ENCODE assay signal across 22 mouse cellular contexts in the genomic region with DNA sequence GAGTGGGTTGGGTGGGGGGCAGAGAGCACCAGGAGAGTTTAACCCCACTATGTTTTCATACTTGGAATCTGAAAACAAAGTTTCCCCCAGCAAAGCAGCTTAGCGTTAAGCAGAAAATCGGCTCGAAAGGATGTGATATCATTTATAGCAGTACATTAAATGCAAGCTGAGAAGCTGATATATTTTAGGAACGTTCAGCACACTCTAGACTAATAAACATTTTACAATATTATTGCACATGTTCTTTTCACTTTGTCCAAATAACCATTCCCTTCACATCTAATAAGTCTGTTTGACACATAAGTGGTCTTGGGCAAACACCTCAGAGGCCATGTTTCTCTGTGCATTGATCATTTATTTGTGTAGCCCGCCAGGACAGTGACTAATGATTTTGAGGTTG. TPM values are rescaled to one million over a fixed set of nuclear protein-coding genes. Genes with fewer than 3 reads are reported as not detected.
"Had no signal": no experiment of that assay in that cellular context is flagged by ENCODE, and none has a peak within 500 bp of the region (broad histone marks: within the 10 kb centered on the region; RNA-seq: fewer than 3 reads in every experiment).

No protein-coding gene starts in this region.

- H3K9ac ChIP-seq: liver, embryonic 14.5 days; lung, embryonic 15.5 days; midbrain, embryonic 13.5 days; midbrain, embryonic 15.5 days; neural tube, embryonic 12.5 days had no signal

- ATAC-seq: lung, postnatal 0 days; midbrain, embryonic 13.5 days; midbrain, embryonic 15.5 days had no signal

- H3K27me3 ChIP-seq: lung, embryonic 15.5 days; midbrain, embryonic 15.5 days; neural tube, embryonic 12.5 days had no signal

- H3K4me3 ChIP-seq: lung, embryonic 15.5 days; midbrain, embryonic 10.5 days; midbrain, embryonic 13.5 days; midbrain, embryonic 15.5 days; neural tube, embryonic 12.5 days had no signal

- H3K4me2 ChIP-seq: lung, embryonic 15.5 days; midbrain, embryonic 13.5 days; midbrain, embryonic 15.5 days; neural tube, embryonic 12.5 days had no signal

- H3K27ac ChIP-seq: liver, embryonic 14.5 days; lung, embryonic 15.5 days; midbrain, embryonic 10.5 days; midbrain, embryonic 13.5 days; midbrain, embryonic 15.5 days; neural tube, embryonic 12.5 days had no signal

- DNase-seq: lung, adult 18-20 months; lung, postnatal 14 days; lung, postnatal 4 days; right cerebral cortex, postnatal 25 days; right cerebral cortex, postnatal 4 days; spleen, adult 18-20 months; thymus, adult 18-20 months; thymus, postnatal 14 days; thymus, postnatal 36 days had no signal

- H3K9me3 ChIP-seq: lung, embryonic 15.5 days; midbrain, embryonic 10.5 days; midbrain, embryonic 13.5 days; midbrain, embryonic 15.5 days; neural tube, embryonic 12.5 days had no signal

- H3K4me1 ChIP-seq: midbrain, embryonic 10.5 days; midbrain, embryonic 13.5 days; midbrain, embryonic 15.5 days; neural tube, embryonic 12.5 days had no signal

- H3K36me3 ChIP-seq: lung, embryonic 15.5 days; midbrain, embryonic 10.5 days; midbrain, embryonic 13.5 days; midbrain, embryonic 15.5 days; neural tube, embryonic 12.5 days had no signal

RNA-seq across cellular contexts. Expression of gene Gm12830, which starts 17.4 kb away (rescaled TPM):
- polyA plus RNA-seq: liver, embryonic 14.5 days; liver, embryonic 16.5 days; lung, embryonic 15.5 days; lung, postnatal 0 days; midbrain, embryonic 10.5 days; midbrain, embryonic 15.5 days; neural tube, embryonic 12.5 days; neural tube, embryonic 14.5 days; small intestine, adult 2 months; stomach, embryonic 14.5 days; stomach, embryonic 16.5 days; thymus, postnatal 0 days had no signal
